Mouse (Mus musculus): ENCODE data around the gene Apol7c. TPM values are rescaled to one million over a fixed set of nuclear protein-coding genes. Genes with fewer than 3 reads are reported as not detected.
"Not testable (repeated sequence)": the region's sequence is repeated elsewhere in the genome, so short reads cannot be mapped to it uniquely, and the experiment has no call there.

Apol7c gene
- polyA plus RNA-seq (2012; ENCODE audit: insufficient read depth, insufficient read length, missing spikeins): 0.60 and 0.71 TPM in 2 replicates

GRCm38 (mm10) chr15:77533216-77533615 lies at the start of gene Apol7c:
Gene Apol7c, minus strand, starts transcription at chr15:77533316.
- Histone ChIP-seq H3K4me3 (ENCODE audit: insufficient read depth, low read length) (no peak within 1 kb of the TSS), H3K27ac (ENCODE audit: insufficient read depth, low read depth, low read length) (no peak within 1 kb of the TSS), H3K4me1 (ENCODE audit: control insufficient read depth, insufficient read depth, low read length) (no peaks in the 10 kb centered on the region)
- TF ChIP-seq POLR2A (IDR thresholded peaks at IDR 0.05; ENCODE audit: borderline replicate concordance, low read depth, low read length) (no peak), CTCF (IDR thresholded peaks at IDR 0.05; ENCODE audit: low read depth, low read length) (no peak)

- Histone ChIP-seq H3K4me1 (ENCODE audit: control insufficient read depth, insufficient read depth, low read length) (no peaks in the 10 kb centered on the region), H3K4me3 (ENCODE audit: insufficient read depth, low read length) (no peak overlapping the region), H3K27ac (ENCODE audit: insufficient read depth, low read depth, low read length) (no peak overlapping the region)
- TF ChIP-seq CTCF (IDR thresholded peaks at IDR 0.05; ENCODE audit: low read depth, low read length) (no peak), POLR2A (IDR thresholded peaks at IDR 0.05; ENCODE audit: borderline replicate concordance, low read depth, low read length) (no peak)
These were observed 48.6 kb upstream of the Apol7c start for GRCm38 (mm10) chr15:77581681-77582080.

GRCm38 (mm10) chr15:77579311-77579710 lies 46.2 kb upstream of the Apol7c start:
- Histone ChIP-seq H3K27ac (ENCODE audit: insufficient read depth, low read depth, low read length) (no peak overlapping the region), H3K4me1 (ENCODE audit: control insufficient read depth, insufficient read depth, low read length) (no peaks in the 10 kb centered on the region), H3K4me3 (ENCODE audit: insufficient read depth, low read length) (no peak overlapping the region)
- no peak for TF ChIP-seq CTCF (IDR thresholded peaks at IDR 0.05; ENCODE audit: low read depth, low read length)
- TF ChIP-seq POLR2A (IDR thresholded peaks at IDR 0.05; ENCODE audit: borderline replicate concordance, low read depth, low read length): no peak

- Histone ChIP-seq H3K4me3 (ENCODE audit: insufficient read depth, low read length) (no peak overlapping the region), H3K27ac (ENCODE audit: insufficient read depth, low read depth, low read length) (no peak overlapping the region), H3K4me1 (ENCODE audit: control insufficient read depth, insufficient read depth, low read length) (no peaks in the 10 kb centered on the region)
- no peak for TF ChIP-seq CTCF (IDR thresholded peaks at IDR 0.05; ENCODE audit: low read depth, low read length)
These were observed 45.7 kb upstream of the Apol7c start for GRCm38 (mm10) chr15:77578801-77579200.

- TF ChIP-seq POLR2A (IDR thresholded peaks at IDR 0.05; ENCODE audit: borderline replicate concordance, low read depth, low read length) (no peak), CTCF (IDR thresholded peaks at IDR 0.05; ENCODE audit: low read depth, low read length) (no peak)
- Histone ChIP-seq H3K27ac (ENCODE audit: insufficient read depth, low read depth, low read length) (no peak overlapping the region), H3K4me1 (ENCODE audit: control insufficient read depth, insufficient read depth, low read length) (no peaks in the 10 kb centered on the region), H3K4me3 (ENCODE audit: insufficient read depth, low read length) (no peak overlapping the region)
These were observed 30.1 kb upstream of the Apol7c start for GRCm38 (mm10) chr15:77563219-77563618.

GRCm38 (mm10) chr15:77561792-77562191 lies 28.7 kb upstream of the Apol7c start, which contains the start of gene 1700025B11Rik:
Gene 1700025B11Rik, minus strand, starts transcription at chr15:77561892.
- H3K4me3 ChIP-seq (ENCODE audit: insufficient read depth, low read length): no peak within 1 kb of the TSS
- no peak within 1 kb of the TSS for H3K27ac ChIP-seq (ENCODE audit: insufficient read depth, low read depth, low read length)
- TF ChIP-seq CTCF (IDR thresholded peaks at IDR 0.05; ENCODE audit: low read depth, low read length): no peak
- no peak for TF ChIP-seq POLR2A (IDR thresholded peaks at IDR 0.05; ENCODE audit: borderline replicate concordance, low read depth, low read length)
- no peaks in the 10 kb centered on the region for H3K4me1 ChIP-seq (ENCODE audit: control insufficient read depth, insufficient read depth, low read length)

GRCm38 (mm10) chr15:77539221-77539620 lies 6.1 kb upstream of the Apol7c start:
- H3K27ac ChIP-seq (ENCODE audit: insufficient read depth, low read depth, low read length); H3K4me1 ChIP-seq (ENCODE audit: control insufficient read depth, insufficient read depth, low read length); H3K4me3 ChIP-seq (ENCODE audit: insufficient read depth, low read length): not testable (repeated sequence)

- not testable (repeated sequence) for H3K27ac ChIP-seq (ENCODE audit: insufficient read depth, low read depth, low read length); H3K4me1 ChIP-seq (ENCODE audit: control insufficient read depth, insufficient read depth, low read length); H3K4me3 ChIP-seq (ENCODE audit: insufficient read depth, low read length)
These were observed 9.8 kb downstream of the Apol7c start for GRCm38 (mm10) chr15:77523186-77523843.

GRCm38 (mm10) chr15:77520596-77520995 lies 12.5 kb downstream of the Apol7c start:
- H3K4me3 ChIP-seq (ENCODE audit: insufficient read depth, low read length); H3K4me1 ChIP-seq (ENCODE audit: control insufficient read depth, insufficient read depth, low read length); H3K27ac ChIP-seq (ENCODE audit: insufficient read depth, low read depth, low read length): not testable (repeated sequence)

- H3K4me3 ChIP-seq (ENCODE audit: insufficient read depth, low read length); H3K4me1 ChIP-seq (ENCODE audit: control insufficient read depth, insufficient read depth, low read length); H3K27ac ChIP-seq (ENCODE audit: insufficient read depth, low read depth, low read length): not testable (repeated sequence)
These were observed 25.1 kb downstream of the Apol7c start, which contains the start of gene Apol11a for GRCm38 (mm10) chr15:77507966-77508365. Gene Apol11a, plus strand, starts transcription at chr15:77508271.

- not testable (repeated sequence) for H3K4me3 ChIP-seq (ENCODE audit: insufficient read depth, low read length); H3K27ac ChIP-seq (ENCODE audit: insufficient read depth, low read depth, low read length); H3K4me1 ChIP-seq (ENCODE audit: control insufficient read depth, insufficient read depth, low read length)
These were observed 38.4 kb downstream of the Apol7c start for GRCm38 (mm10) chr15:77494694-77495093.

GRCm38 (mm10) chr15:77493181-77493580 lies 39.9 kb downstream of the Apol7c start:
- not testable (repeated sequence) for H3K4me3 ChIP-seq (ENCODE audit: insufficient read depth, low read length); H3K27ac ChIP-seq (ENCODE audit: insufficient read depth, low read depth, low read length); H3K4me1 ChIP-seq (ENCODE audit: control insufficient read depth, insufficient read depth, low read length)
